Mouse (Mus musculus) liver, adult 2 months (tissue): Measurements from ENCODE around the gene Rnase4.

ENCODE experiments used
- CTCF ChIP-seq: fragments of 200-500 bp; IDR thresholded peaks from 2 replicates; pipeline ENCODE4 v1.5.1; 2011; ENCODE audit warnings: low read depth, low read length, control low read depth
- POLR2A ChIP-seq: fragments of 200-500 bp; IDR thresholded peaks from 2 replicates; pipeline ENCODE4 v1.6.1; 2011; ENCODE audit warnings: low read length, control low read depth; ENCODE audit not compliant: insufficient read depth; ENCODE audit errors: extremely low read depth

GRCm38 (mm10) chr14:51132372-51132771, 41.5 kb downstream of the Rnase4 start:
- no peak for TF ChIP-seq POLR2A
- TF ChIP-seq CTCF = no peak
